Mouse (Mus musculus): ENCODE results near the gene Pah. TPM values are rescaled to one million over a fixed set of nuclear protein-coding genes. Genes with fewer than 3 reads are reported as not detected.

Gene Pah
- polyA plus RNA-seq (2012; rRNA removed): 17.7 and 23.3 TPM in 2 replicates

DNA sequence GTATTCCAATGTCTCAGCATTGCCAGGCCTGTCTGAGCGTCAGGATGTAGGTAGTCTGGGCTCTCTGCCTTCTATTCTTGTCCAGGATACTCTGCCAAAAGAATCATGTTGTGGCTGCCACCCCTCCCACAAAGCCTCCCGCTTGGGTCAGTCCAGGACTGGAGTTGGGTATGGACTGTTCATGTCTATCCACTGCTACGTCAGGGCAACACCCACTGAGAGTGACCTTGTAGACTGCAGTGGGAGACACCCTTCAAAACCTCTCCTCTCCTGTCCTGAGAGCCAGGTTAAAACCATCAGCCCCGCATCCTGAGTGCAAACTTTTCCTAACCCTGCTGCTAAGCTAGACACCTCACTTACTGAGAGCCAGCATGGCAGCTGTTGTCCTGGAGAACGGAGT, at the start of gene Pah:
Pah (plus strand) TSS at position 150 of the 400 bp plus-strand sequence.

DNA sequence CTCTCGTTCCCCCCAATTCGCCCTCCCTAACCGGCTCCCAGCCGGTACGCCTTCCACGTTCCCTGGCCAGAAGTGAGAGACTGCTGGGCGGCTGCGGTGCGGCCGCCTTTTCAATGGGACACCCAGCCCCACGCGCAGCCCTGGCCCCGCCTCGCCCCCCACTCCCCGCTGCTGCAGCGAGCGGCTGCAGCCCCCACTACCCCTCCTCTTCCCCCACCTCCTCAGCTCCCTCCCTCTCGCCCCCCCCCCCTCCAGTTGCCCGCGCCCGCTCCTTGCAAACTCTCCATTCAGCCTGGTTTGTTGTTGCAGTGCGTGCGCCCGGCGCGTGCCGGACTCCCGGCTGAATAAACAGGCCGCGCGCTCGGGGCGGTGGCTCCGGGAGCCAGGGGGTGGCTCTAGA, 28.0 kb upstream of the Pah start, which contains the start of gene Ascl1:
Ascl1 (minus strand) TSS at position 85 of the 400 bp plus-strand sequence.

Other genes with a start within 250 kb of the Pah start
- gene Ascl1, start 28.1 kb upstream of the Pah start, polyA plus RNA-seq (2012; rRNA removed): 0.02 and 0.03 TPM in 2 replicates